Mouse (Mus musculus) erythroblast, adult 5-6 weeks (primary cell): Measurements from ENCODE around the gene Ski. TPM values are rescaled to one million over a fixed set of nuclear protein-coding genes. Genes with fewer than 3 reads are reported as not detected.

Experiments
- ATAC-seq: replicated peaks from 2 replicates; pipeline ENCODE4 v1.8.0; 2016; ENCODE audit warnings: moderate number of reproducible peaks, mild to moderate bottlenecking, moderate TSS enrichment, inconsistent platforms; ENCODE audit not compliant: poor library complexity, low FRiP score, severe bottlenecking
- total RNA-seq, 2 experiments: library from RNA; stranded (forward) in 1 of 2; stranded (reverse) in 1 of 2; fragments of 150-400 nt in 1 of 2; fragments of 200-764, 138-1000 nt in 1 of 2; gene quantifications; 2 replicates each; pipeline versions ENCODE4 v1.2.3 to v1.2.4; 2015 to 2017; ENCODE audit warnings: low replicate concordance in 2 of 2

The Ski gene
- total RNA-seq, 2 experiments from 2014 or later = 3.4 to 10.8 TPM

DNA sequence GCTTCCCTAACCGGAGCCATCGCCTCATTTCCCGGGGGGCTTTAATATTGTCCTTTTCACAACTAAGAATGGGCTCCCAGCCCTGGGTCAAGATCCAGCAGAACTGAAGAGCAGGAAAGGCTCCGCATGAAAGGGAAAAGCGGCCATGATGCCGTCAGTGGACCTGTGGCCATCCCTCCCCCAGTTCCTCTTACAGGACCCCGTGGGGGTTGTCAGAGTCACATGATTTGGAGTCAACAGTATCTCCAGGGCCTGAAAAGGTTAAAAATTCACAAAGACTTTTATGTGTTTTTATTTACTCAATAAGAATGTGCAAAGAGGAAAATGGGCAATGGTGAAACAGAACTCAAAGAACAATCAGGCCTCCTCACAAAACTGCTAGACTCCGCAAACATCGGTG, 36.5 kb downstream of the Ski start:
- no peak for ATAC-seq

DNA sequence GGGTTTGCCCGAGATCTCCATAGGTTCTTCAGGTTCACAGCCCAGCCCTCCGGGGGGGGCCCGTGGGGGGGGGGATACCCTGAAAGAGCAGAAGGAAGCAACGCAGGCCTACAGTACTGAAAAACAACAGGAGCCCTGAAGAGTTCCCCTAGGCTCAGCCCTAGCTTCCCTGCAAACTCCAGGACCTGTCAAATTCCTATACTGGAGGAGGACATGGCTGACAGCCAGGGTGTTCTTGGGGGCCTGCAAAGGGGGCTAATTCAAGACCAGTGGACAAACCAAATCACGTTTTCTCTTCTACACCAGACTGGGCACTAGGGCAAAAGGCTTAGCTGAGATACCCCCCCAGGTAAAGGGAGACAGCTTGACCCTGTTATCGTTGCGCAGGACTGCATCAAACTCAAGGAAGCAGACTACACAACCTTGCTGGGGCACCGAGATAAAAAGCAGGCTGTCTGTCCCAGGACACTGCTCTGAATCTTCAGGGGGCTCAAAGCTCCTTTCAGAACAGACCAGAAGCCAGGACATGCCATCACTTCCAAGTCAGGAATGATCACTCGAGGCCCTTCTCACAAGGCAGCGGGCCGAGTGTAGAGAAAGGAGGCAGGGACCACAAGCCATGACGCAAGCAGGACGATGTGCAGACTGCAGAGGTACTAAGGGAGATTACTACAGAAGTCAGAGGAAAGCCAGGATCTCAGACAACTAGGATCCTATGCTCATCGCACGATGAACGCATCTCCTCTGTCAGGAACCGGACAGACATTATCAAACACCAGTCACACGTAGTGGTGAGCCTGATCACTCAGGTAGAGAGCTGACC, 37.9 kb downstream of the Ski start:
- no peak for ATAC-seq

DNA sequence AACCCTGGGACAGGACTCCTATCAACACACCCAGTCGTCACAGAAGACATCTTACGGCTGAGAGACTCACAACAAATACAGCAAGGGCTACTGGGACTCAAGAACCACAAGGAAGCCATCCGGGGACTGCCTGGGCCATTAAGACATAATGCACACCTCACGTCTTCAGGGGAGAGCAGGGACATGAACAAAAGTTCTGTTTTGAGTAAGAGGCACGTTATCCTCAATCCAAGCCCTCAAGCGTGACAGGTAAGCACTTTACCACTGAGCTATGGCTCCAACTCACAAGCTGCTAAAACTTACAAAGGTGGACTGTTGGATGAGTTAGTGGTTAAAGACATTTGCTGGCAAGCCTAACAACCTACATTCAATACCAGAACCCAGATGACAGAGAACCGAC, 39.2 kb downstream of the Ski start:
- no peak for ATAC-seq

DNA sequence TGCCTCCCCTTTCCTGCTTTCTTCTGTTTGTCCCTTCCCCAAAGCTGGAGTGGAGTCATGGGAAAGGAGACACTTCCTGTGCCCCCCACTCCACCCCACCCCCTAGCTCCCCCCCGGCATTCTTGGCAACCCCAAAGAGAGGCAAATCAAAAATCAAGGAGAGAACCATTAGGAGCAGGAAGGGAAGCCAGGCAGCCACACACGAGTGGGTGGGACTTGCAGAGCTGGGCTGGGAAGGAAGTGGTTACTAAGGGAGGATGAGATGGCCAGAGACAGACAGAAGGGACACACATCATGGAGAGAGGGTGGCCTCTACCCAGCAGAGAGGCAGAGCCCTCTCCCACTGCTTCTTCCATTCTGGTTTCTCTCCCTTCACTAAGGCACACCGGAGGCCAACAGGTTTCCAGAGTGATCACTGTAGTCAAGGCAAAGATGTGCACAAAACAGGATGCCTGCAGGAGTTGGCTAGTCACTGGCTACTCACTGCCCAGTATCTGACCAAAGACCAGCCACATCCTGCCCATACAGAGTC, 43.3 kb downstream of the Ski start:
- ATAC-seq = no peak

GRCm38 (mm10) chr4:155178274-155178673, 44.1 kb downstream of the Ski start:
- no peak for ATAC-seq

DNA sequence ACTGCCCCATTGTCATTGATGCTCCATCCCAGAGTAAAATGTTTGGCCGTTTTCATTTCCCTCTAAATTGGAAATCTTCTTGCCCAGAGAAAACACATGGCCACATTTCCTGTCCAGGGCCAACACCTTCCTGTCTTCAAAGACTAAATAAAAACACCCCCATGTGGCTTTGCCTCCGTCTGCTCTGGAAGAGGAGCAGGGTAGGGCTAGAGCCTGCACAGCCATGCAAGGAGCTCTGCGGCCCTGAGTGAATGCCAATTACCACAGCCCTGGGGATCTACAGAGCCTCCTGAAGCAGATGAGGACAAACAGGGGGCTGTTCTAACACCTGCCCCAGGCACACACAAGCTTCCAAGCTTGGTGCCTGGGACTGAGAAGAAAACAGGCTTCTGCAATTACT, 46.2 kb downstream of the Ski start:
- ATAC-seq = no peak

GRCm38 (mm10) chr4:155173822-155174785, 48.3 kb downstream of the Ski start:
- no peak for ATAC-seq

GRCm38 (mm10) chr4:155172909-155173821, 49.2 kb downstream of the Ski start:
- no peak for ATAC-seq

GRCm38 (mm10) chr4:155171961-155172533, 50.3 kb downstream of the Ski start:
- no peak for ATAC-seq

DNA sequence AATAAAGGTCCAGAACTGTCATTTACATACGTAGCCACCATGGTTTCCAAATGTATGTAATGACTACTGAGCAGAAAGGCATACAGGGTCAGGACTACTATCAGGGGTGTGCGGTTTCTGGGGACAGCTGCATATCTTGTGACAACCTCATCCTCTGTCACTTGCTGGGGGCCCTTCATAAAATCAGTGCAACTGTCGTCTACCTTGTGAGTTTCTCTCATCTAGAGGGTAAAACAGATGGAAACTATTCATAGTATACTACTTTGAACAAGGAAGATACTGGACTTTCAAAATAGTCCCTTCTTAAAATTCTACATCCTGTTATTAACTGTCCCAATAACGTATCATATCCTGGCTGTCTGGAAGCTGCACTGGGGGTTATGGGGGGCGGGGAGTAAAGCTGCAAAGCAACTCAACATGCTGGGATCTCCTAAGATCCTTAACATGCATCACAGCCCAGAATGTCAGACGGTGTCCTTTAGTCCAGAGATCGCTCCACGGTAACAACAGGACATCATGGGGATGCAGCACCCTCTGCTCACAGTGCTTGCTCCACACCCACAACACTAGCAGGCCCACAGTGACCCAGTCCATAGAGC, 51.7 kb downstream of the Ski start:
- ATAC-seq = no peak

- no peak for ATAC-seq
These were observed 53.5 kb downstream of the Ski start for GRCm38 (mm10) chr4:155168835-155169252.

GRCm38 (mm10) chr4:155165861-155166260, 56.5 kb downstream of the Ski start:
- no peak for ATAC-seq

DNA sequence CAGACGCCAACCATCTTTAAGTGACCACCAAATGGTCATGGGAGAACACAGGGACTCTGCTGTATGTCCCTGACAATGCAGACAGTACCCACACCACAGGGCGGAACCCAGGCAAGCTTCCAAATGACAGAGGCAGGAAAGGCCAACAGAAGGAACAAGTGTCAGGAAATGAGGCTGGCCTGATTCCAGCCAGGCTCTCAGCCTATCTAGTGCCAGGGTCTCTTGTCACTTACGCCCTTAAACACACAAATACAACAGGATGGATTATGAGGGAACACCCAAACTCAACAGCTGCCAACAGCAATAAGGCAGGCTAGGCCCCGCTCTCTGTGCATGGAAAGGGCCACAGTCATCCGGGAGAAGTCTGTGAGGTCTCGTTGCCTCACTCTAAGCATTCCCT, 57.8 kb downstream of the Ski start:
- ATAC-seq = no peak

- no peak for ATAC-seq
These were observed 58.7 kb downstream of the Ski start for GRCm38 (mm10) chr4:155163685-155164084.

- ATAC-seq = no peak
These were observed 59.1 kb downstream of the Ski start for GRCm38 (mm10) chr4:155163320-155163651.

- ATAC-seq = no peak
These were observed 59.7 kb downstream of the Ski start for GRCm38 (mm10) chr4:155162433-155163319.

DNA sequence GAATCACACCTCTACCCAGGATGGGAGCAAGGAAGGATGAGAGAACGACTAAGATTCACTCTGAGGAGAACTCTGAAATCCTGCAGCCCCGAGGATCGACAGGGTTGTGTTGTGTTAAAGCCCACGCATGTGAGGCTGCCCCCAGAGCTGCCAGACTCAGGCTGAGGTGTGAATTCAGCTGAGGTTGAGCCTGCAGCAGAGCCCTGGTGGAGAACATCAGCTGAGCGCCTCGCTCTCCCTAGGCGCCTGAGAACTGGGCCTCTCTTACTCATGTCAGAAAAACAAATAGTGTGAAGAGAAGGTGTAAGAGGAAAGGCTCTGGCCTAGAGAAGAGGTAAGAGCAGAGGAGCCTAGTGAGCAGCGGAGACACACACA, 63.9 kb downstream of the Ski start:
- no peak for ATAC-seq
